Mouse (Mus musculus) lung, embryonic 15.5 days (tissue): Measurements from ENCODE around the gene Hace1. TPM values are rescaled to one million over a fixed set of nuclear protein-coding genes. Genes with fewer than 3 reads are reported as not detected.

Experiments
- ATAC-seq: fragments of 200-750 bp; cut with Nextera tagmentation; 2 replicates; pipeline ENCODE4 v1.8.0; 2017; ENCODE audit warnings: moderate number of reproducible peaks, borderline replicate concordance; ENCODE audit not compliant: low FRiP score, low TSS enrichment; ENCODE audit errors: extremely low read depth
- H3K27ac ChIP-seq: fragments of 300-500 bp; sonication (generic); 2 replicates; pipeline ENCODE4 v1.5.1; 2015; ENCODE audit warnings: moderate library complexity, mild to moderate bottlenecking, inconsistent platforms
- H3K27me3 ChIP-seq: fragments of 300-500 bp; sonication (generic); 2 replicates; pipeline ENCODE4 v1.6.1; 2015; ENCODE audit warnings: inconsistent platforms
- H3K36me3 ChIP-seq: fragments of 300-500 bp; sonication (generic); 2 replicates; pipeline ENCODE4 v1.6.1; 2015; ENCODE audit warnings: inconsistent platforms
- H3K4me1 ChIP-seq: fragments of 300-500 bp; sonication (generic); 2 replicates; pipeline ENCODE4 v1.6.1; 2015; ENCODE audit warnings: inconsistent platforms
- H3K4me2 ChIP-seq: fragments of 300-500 bp; sonication (generic); 2 replicates; pipeline ENCODE4 v1.6.1; 2015; ENCODE audit warnings: inconsistent platforms, mild to moderate bottlenecking, moderate library complexity
- H3K4me3 ChIP-seq: fragments of 300-500 bp; sonication (generic); 2 replicates; pipeline ENCODE4 v1.5.1; 2015; ENCODE audit warnings: mild to moderate bottlenecking, inconsistent platforms
- H3K9ac ChIP-seq: fragments of 300-500 bp; sonication (generic); 2 replicates; pipeline ENCODE4 v1.6.1; 2015; ENCODE audit warnings: inconsistent platforms
- H3K9me3 ChIP-seq: fragments of 300-500 bp; sonication (generic); 2 replicates; pipeline ENCODE4 v1.6.1; 2016; ENCODE audit warnings: inconsistent platforms
- WGBS: fragments of 180-500 bp; shearing (Covaris S2); methylation state at CpG from one replicate; pipeline ENCODE4 v1.1.7; 2015; 5-methylcytosine and 5-hydroxymethylcytosine counted together
- microRNA-seq: library from miRNA; unstranded; fragments of <30 nt; microRNA quantifications from one replicate; pipeline ENCODE4, GENCODE M21; 2016
- polyA plus RNA-seq: library from polyadenylated mRNA; unstranded; fragments of >200 nt; fragmentation: Nextera tagmentation; extraction: Ambion mirVana; gene quantifications from 2 replicates; pipeline ENCODE4 v1.2.1, GENCODE M21; 2015

The Hace1 gene
- polyA plus RNA-seq, 1 experiment from 2014 or later, result 22.2 TPM

- H3K9ac ChIP-seq, result no peak overlapping the region
- no peaks in the 10 kb centered on the region for H3K27me3 ChIP-seq
- WGBS, result 83% methylated on average over 3 of the region's 3 CpGs
- H3K36me3 ChIP-seq, result no peaks in the 10 kb centered on the region
- H3K9me3 ChIP-seq, result no peaks in the 10 kb centered on the region
- no peaks in the 10 kb centered on the region for H3K4me1 ChIP-seq
- H3K4me3 ChIP-seq, result no peak overlapping the region
- H3K4me2 ChIP-seq, result no peak overlapping the region
- no peak overlapping the region for H3K27ac ChIP-seq
- ATAC-seq, result no peak
Measured at GRCm38 (mm10) chr10:45710848-45711247, 133.2 kb downstream of the Hace1 start.

GRCm38 (mm10) chr10:45711348-45711747, 133.7 kb downstream of the Hace1 start:
- Histone ChIP-seq H3K9ac (no peak overlapping the region), H3K27ac (no peak overlapping the region), H3K9me3 (no peaks in the 10 kb centered on the region), H3K27me3 (no peaks in the 10 kb centered on the region), H3K36me3 (no peaks in the 10 kb centered on the region), H3K4me2 (no peak overlapping the region), H3K4me3 (no peak overlapping the region), H3K4me1 (no peaks in the 10 kb centered on the region)
- no peak for ATAC-seq
- WGBS, result 48% methylated on average over 4 of the region's 4 CpGs

Small RNA genes lying within 50 kb of the gene (microRNA-seq; reads per million reads assigned to microRNA genes)
- gene Gm27731, result not detected

Other genes with a start within 250 kb of the Hace1 start
- gene Bves, start 242.1 kb upstream of the Hace1 start, polyA plus RNA-seq, result 2.7 and 3.4 TPM in 2 replicates
- 0.72 and 0.92 TPM in 2 replicates for gene Lin28b, start 91.4 kb upstream of the Hace1 start, polyA plus RNA-seq